Mouse (Mus musculus): ENCODE results near the gene Dhx40. TPM values are rescaled to one million over a fixed set of nuclear protein-coding genes. Genes with fewer than 3 reads are reported as not detected.

Dhx40 gene
- polyA plus RNA-seq, 1 experiment = 4.4 TPM

GRCm38 (mm10) chr11:86757480-86758371 is 49.8 kb downstream of the Dhx40 start, which contains the start of gene Cltc:
Gene Cltc, minus strand, starts transcription at chr11:86757565.
- under 1% methylated on average over 73 of the region's 73 CpGs for WGBS
- H3K4me1 ChIP-seq (ENCODE audit: control insufficient read depth, insufficient read depth, low read length) = peaks cover 10% of the 10 kb centered on the region
- DNase-seq = peak; percentile 95
- TF ChIP-seq POLR2A (IDR thresholded peaks at IDR 0.05; ENCODE audit: borderline replicate concordance, extremely low read depth, low read depth, low read length) = peak; percentile 97
- TF ChIP-seq CTCF (IDR thresholded peaks at IDR 0.05; ENCODE audit: insufficient read depth, low read length) = no peak
- H3K4me3 ChIP-seq (replicated peaks; ENCODE audit: extremely low read depth, low read depth, low read length) = peak within 1 kb of the TSS; percentile 99

DNA sequence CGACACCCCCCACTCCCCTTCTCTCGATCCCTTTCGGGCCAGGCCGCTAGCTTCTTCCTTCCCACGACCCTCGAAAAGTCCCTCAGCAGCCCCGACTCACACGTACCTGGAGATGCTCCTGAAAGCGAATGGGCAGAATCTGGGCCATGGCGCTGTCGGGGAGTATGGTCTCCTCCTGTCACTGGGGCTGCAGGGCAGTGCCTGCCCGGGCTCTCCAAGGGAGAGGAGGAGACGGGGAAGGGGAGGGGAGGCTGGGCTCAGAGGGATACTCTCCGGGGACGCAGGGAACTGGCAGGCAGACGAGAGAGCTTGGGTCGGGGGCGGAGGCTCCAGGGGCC is 50.4 kb downstream of the Dhx40 start:
- WGBS = 1% methylated on average over 18 of the region's 18 CpGs
- TF ChIP-seq CTCF (IDR thresholded peaks at IDR 0.05; ENCODE audit: insufficient read depth, low read length) (no peak), POLR2A (IDR thresholded peaks at IDR 0.05; ENCODE audit: borderline replicate concordance, extremely low read depth, low read depth, low read length) (no peak; the same call in 1 of the 2 replicates)
- DNase-seq = no peak
- Histone ChIP-seq H3K4me3 (replicated peaks; ENCODE audit: extremely low read depth, low read depth, low read length) (peak overlapping the region; percentile 99), H3K4me1 (ENCODE audit: control insufficient read depth, insufficient read depth, low read length) (peaks cover 15% of the 10 kb centered on the region)

DNA sequence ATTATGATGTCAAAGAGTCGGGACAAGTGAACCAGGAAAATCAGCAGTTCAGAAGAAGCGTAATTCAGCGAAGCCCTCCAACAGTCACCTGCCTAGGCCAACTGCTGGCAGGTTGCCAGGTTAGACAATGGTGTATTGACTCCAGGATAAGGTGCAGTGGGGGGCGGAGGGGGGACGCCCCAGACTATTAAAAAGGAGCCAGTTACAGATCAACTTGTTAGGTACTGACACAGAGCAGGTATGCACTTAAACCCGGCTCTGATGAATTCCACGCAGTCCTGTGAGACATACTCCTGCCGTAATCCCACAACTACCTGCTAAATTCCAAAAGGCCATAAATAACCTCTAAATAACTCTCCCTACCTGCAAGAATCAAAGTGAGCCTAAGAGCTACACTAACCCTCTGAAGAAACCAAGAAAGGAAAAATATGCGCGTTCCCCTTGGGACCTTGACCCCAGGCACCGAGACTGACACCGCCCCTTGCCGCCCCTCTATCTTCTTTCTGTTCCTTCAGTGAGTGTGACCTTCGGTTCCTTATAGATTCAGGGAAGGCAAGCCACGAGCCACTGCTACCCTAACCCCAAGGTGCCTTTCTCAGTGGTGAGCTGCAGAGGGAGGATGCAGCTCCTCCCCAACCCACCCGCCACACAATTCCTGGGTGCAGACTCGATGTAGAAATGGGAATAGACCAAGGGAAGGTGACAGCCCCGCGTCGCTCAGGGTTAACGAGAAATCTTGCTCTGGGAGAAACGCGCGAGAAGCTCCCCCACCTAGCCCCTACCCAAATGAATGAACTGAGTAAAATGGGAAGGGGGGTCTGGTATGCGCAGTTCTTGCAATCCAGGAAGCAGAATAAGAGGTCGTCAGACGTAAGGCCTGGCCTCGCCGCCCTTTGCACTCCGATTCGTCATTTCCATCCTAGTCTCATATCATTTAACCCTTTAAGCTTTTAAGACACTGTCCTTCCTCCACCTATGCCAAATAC is 51.1 kb downstream of the Dhx40 start:
- TF ChIP-seq POLR2A (IDR thresholded peaks at IDR 0.05; ENCODE audit: borderline replicate concordance, extremely low read depth, low read depth, low read length) (no peak), CTCF (IDR thresholded peaks at IDR 0.05; ENCODE audit: insufficient read depth, low read length) (no peak)
- Histone ChIP-seq H3K4me3 (replicated peaks; ENCODE audit: extremely low read depth, low read depth, low read length) (peak overlapping the region; percentile 99), H3K4me1 (ENCODE audit: control insufficient read depth, insufficient read depth, low read length) (peaks cover 16% of the 10 kb centered on the region)
- WGBS = under 1% methylated on average over 31 of the region's 31 CpGs
- peak; percentile 30 for DNase-seq

GRCm38 (mm10) chr11:86752404-86752803 is 55.1 kb downstream of the Dhx40 start:
- TF ChIP-seq CTCF (IDR thresholded peaks at IDR 0.05; ENCODE audit: insufficient read depth, low read length) (no peak), POLR2A (IDR thresholded peaks at IDR 0.05; ENCODE audit: borderline replicate concordance, extremely low read depth, low read depth, low read length) (no peak)
- Histone ChIP-seq H3K4me3 (replicated peaks; ENCODE audit: extremely low read depth, low read depth, low read length) (no peak overlapping the region), H3K4me1 (ENCODE audit: control insufficient read depth, insufficient read depth, low read length) (peaks cover 16% of the 10 kb centered on the region)
- no peak for DNase-seq

GRCm38 (mm10) chr11:86751010-86751409 is 56.5 kb downstream of the Dhx40 start:
- H3K4me3 ChIP-seq (replicated peaks; ENCODE audit: extremely low read depth, low read depth, low read length) = no peak overlapping the region
- DNase-seq = no peak
- 88% methylated on average over 1 of the region's 1 CpGs for WGBS
- peaks cover 18% of the 10 kb centered on the region for H3K4me1 ChIP-seq (ENCODE audit: control insufficient read depth, insufficient read depth, low read length)
- no peak for TF ChIP-seq CTCF (IDR thresholded peaks at IDR 0.05; ENCODE audit: insufficient read depth, low read length)
- no peak for TF ChIP-seq POLR2A (IDR thresholded peaks at IDR 0.05; ENCODE audit: borderline replicate concordance, extremely low read depth, low read depth, low read length)

GRCm38 (mm10) chr11:86749776-86750423 is 57.6 kb downstream of the Dhx40 start:
- no peak for DNase-seq
- WGBS = 40% methylated on average over 3 of the region's 3 CpGs
- Histone ChIP-seq H3K4me1 (ENCODE audit: control insufficient read depth, insufficient read depth, low read length) (peaks cover 26% of the 10 kb centered on the region), H3K4me3 (replicated peaks; ENCODE audit: extremely low read depth, low read depth, low read length) (no peak overlapping the region)
- TF ChIP-seq CTCF (IDR thresholded peaks at IDR 0.05; ENCODE audit: insufficient read depth, low read length) (no peak), POLR2A (IDR thresholded peaks at IDR 0.05; ENCODE audit: borderline replicate concordance, extremely low read depth, low read depth, low read length) (no peak)

- TF ChIP-seq CTCF (IDR thresholded peaks at IDR 0.05; ENCODE audit: insufficient read depth, low read length) (no peak), POLR2A (IDR thresholded peaks at IDR 0.05; ENCODE audit: borderline replicate concordance, extremely low read depth, low read depth, low read length) (no peak)
- DNase-seq = no peak
- WGBS = 21% methylated on average over 3 of the region's 3 CpGs
- Histone ChIP-seq H3K4me3 (replicated peaks; ENCODE audit: extremely low read depth, low read depth, low read length) (no peak overlapping the region), H3K4me1 (ENCODE audit: control insufficient read depth, insufficient read depth, low read length) (peaks cover 27% of the 10 kb centered on the region)
Observed at GRCm38 (mm10) chr11:86745634-86746404, 61.7 kb downstream of the Dhx40 start.

- WGBS = 10% methylated on average over 2 of the region's 2 CpGs
- H3K4me1 ChIP-seq (ENCODE audit: control insufficient read depth, insufficient read depth, low read length) = peaks cover 25% of the 10 kb centered on the region
- no peak for TF ChIP-seq POLR2A (IDR thresholded peaks at IDR 0.05; ENCODE audit: borderline replicate concordance, extremely low read depth, low read depth, low read length)
- TF ChIP-seq CTCF (IDR thresholded peaks at IDR 0.05; ENCODE audit: insufficient read depth, low read length) = no peak
- no peak for DNase-seq
- no peak overlapping the region for H3K4me3 ChIP-seq (replicated peaks; ENCODE audit: extremely low read depth, low read depth, low read length)
Observed at GRCm38 (mm10) chr11:86742605-86743004, 64.9 kb downstream of the Dhx40 start.
